Mouse (Mus musculus): Measurements from ENCODE around the gene Olfr133. TPM values are rescaled to one million over a fixed set of nuclear protein-coding genes. Genes with fewer than 3 reads are reported as not detected.
"Not testable (repeated sequence)": the region's sequence is repeated elsewhere in the genome, so short reads cannot be mapped to it uniquely, and the experiment has no call there.

Gene Olfr133
- not detected in 2 replicates for polyA plus RNA-seq (2015; fragmentation: Nextera tagmentation; extraction: Ambion mirVana)

GRCm38 (mm10) chr17:38144981-38145380 lies at the start of gene Olfr133:
TSS of gene Olfr133 (plus strand) at chr17:38145281.
- H3K4me2 ChIP-seq (ENCODE audit: low read depth, low read length): no peak within 1 kb of the TSS
- no peak within 1 kb of the TSS for H3K27ac ChIP-seq (ENCODE audit: low read depth)
- ATAC-seq: no peak
- TF ChIP-seq EP300 (IDR thresholded peaks at IDR 0.05; ENCODE audit: low read depth) (no peak), CTCF (IDR thresholded peaks at IDR 0.05; ENCODE audit: low read depth) (no peak)
- no peaks in the 10 kb centered on the region for H3K4me1 ChIP-seq (ENCODE audit: insufficient read depth)
- no peak for DNase-seq
- H3K27me3 ChIP-seq (ENCODE audit: insufficient read depth, low read length): no peaks in the 10 kb centered on the region
- no peaks in the 10 kb centered on the region; the same call in 1 of the 2 replicates for H3K9me3 ChIP-seq (ENCODE audit: low read length)
- WGBS (ENCODE audit: insufficient replicate concordance): 72% methylated on average over 2 of the region's 2 CpGs
- H3K4me3 ChIP-seq (ENCODE audit: low read depth, low read length): no peak within 1 kb of the TSS
- no peak within 1 kb of the TSS for H3K9ac ChIP-seq (replicated peaks)
- no peaks in the 10 kb centered on the region for H3K36me3 ChIP-seq (replicated peaks; ENCODE audit: insufficient read depth, low read length)

GRCm38 (mm10) chr17:38124199-38124598 lies 20.9 kb upstream of the Olfr133 start:
- H3K4me2 ChIP-seq (ENCODE audit: low read depth, low read length); H3K27me3 ChIP-seq (ENCODE audit: insufficient read depth, low read length); H3K4me3 ChIP-seq (ENCODE audit: low read depth, low read length); H3K36me3 ChIP-seq (replicated peaks; ENCODE audit: insufficient read depth, low read length); H3K9me3 ChIP-seq (ENCODE audit: low read length); DNase-seq; H3K4me1 ChIP-seq (ENCODE audit: insufficient read depth); ATAC-seq; H3K27ac ChIP-seq (ENCODE audit: low read depth); H3K9ac ChIP-seq (replicated peaks): not testable (repeated sequence)
- WGBS (ENCODE audit: insufficient replicate concordance): 69% methylated on average over 1 of the region's 1 CpGs

GRCm38 (mm10) chr17:38125371-38125770 lies 19.7 kb upstream of the Olfr133 start:
- WGBS (ENCODE audit: insufficient replicate concordance): 67% methylated on average over 3 of the region's 3 CpGs
- H3K36me3 ChIP-seq (replicated peaks; ENCODE audit: insufficient read depth, low read length); H3K4me2 ChIP-seq (ENCODE audit: low read depth, low read length); ATAC-seq; H3K4me3 ChIP-seq (ENCODE audit: low read depth, low read length); H3K4me1 ChIP-seq (ENCODE audit: insufficient read depth); H3K9ac ChIP-seq (replicated peaks); H3K9me3 ChIP-seq (ENCODE audit: low read length); DNase-seq; H3K27me3 ChIP-seq (ENCODE audit: insufficient read depth, low read length); H3K27ac ChIP-seq (ENCODE audit: low read depth): not testable (repeated sequence)

GRCm38 (mm10) chr17:38134426-38134825 lies 10.7 kb upstream of the Olfr133 start, which contains the start of gene Olfr132:
TSS of gene Olfr132 (minus strand) at chr17:38134526.
- Histone ChIP-seq H3K4me3 (ENCODE audit: low read depth, low read length) (no peak within 1 kb of the TSS), H3K9ac (replicated peaks) (no peak within 1 kb of the TSS), H3K9me3 (ENCODE audit: low read length) (0 out of 2 replicates have a peak, but pooled peaks cover 2% of the 10 kb centered on the region), H3K36me3 (replicated peaks; ENCODE audit: insufficient read depth, low read length) (no peaks in the 10 kb centered on the region), H3K4me2 (ENCODE audit: low read depth, low read length) (no peak within 1 kb of the TSS), H3K27ac (ENCODE audit: low read depth) (no peak within 1 kb of the TSS), H3K4me1 (ENCODE audit: insufficient read depth) (no peaks in the 10 kb centered on the region), H3K27me3 (ENCODE audit: insufficient read depth, low read length) (no peaks in the 10 kb centered on the region)
- 62% methylated on average over 1 of the region's 1 CpGs for WGBS (ENCODE audit: insufficient replicate concordance)
- DNase-seq (no peak), ATAC-seq (no peak)
- TF ChIP-seq EP300 (IDR thresholded peaks at IDR 0.05; ENCODE audit: low read depth) (no peak), CTCF (IDR thresholded peaks at IDR 0.05; ENCODE audit: low read depth) (no peak)

- WGBS (ENCODE audit: insufficient replicate concordance): 59% methylated on average over 3 of the region's 3 CpGs
- ATAC-seq (no peak), DNase-seq (no peak)
- Histone ChIP-seq H3K36me3 (replicated peaks; ENCODE audit: insufficient read depth, low read length) (no peaks in the 10 kb centered on the region), H3K9ac (replicated peaks) (no peak within 1 kb of the TSS), H3K27ac (ENCODE audit: low read depth) (no peak within 1 kb of the TSS), H3K4me3 (ENCODE audit: low read depth, low read length) (no peak within 1 kb of the TSS), H3K9me3 (ENCODE audit: low read length) (no peaks in the 10 kb centered on the region), H3K4me2 (ENCODE audit: low read depth, low read length) (no peak within 1 kb of the TSS), H3K4me1 (ENCODE audit: insufficient read depth) (no peaks in the 10 kb centered on the region), H3K27me3 (ENCODE audit: insufficient read depth, low read length) (no peaks in the 10 kb centered on the region)
- no peak for TF ChIP-seq CTCF (IDR thresholded peaks at IDR 0.05; ENCODE audit: low read depth)
- TF ChIP-seq EP300 (IDR thresholded peaks at IDR 0.05; ENCODE audit: low read depth): no peak
Observed at GRCm38 (mm10) chr17:38171088-38171487, 26.0 kb downstream of the Olfr133 start, which contains the start of gene Olfr134. TSS of gene Olfr134 (plus strand) at chr17:38171388.

Other genes starting within 250 kb of the Olfr133 start
- gene Olfr127, start 244.8 kb upstream of the Olfr133 start, polyA plus RNA-seq (2015; fragmentation: Nextera tagmentation; extraction: Ambion mirVana): not detected in 2 replicates
- not detected in 2 replicates for gene Olfr128, start 224.7 kb upstream of the Olfr133 start, polyA plus RNA-seq (2015; fragmentation: Nextera tagmentation; extraction: Ambion mirVana)
- gene Olfr761, start 192.2 kb upstream of the Olfr133 start, polyA plus RNA-seq (2015; fragmentation: Nextera tagmentation; extraction: Ambion mirVana): not detected in 2 replicates
- gene Olfr129, start 85.2 kb upstream of the Olfr133 start, polyA plus RNA-seq (2015; fragmentation: Nextera tagmentation; extraction: Ambion mirVana): not detected in 2 replicates
- gene Olfr130, start 81.4 kb upstream of the Olfr133 start, polyA plus RNA-seq (2015; fragmentation: Nextera tagmentation; extraction: Ambion mirVana): not detected in 2 replicates
- not detected in 2 replicates for gene Olfr131, start 56.6 kb upstream of the Olfr133 start, polyA plus RNA-seq (2015; fragmentation: Nextera tagmentation; extraction: Ambion mirVana)
- not detected in 2 replicates for gene Olfr132, start 10.8 kb upstream of the Olfr133 start, polyA plus RNA-seq (2015; fragmentation: Nextera tagmentation; extraction: Ambion mirVana)
- not detected in 2 replicates for gene Olfr134, start 26.1 kb downstream of the Olfr133 start, polyA plus RNA-seq (2015; fragmentation: Nextera tagmentation; extraction: Ambion mirVana)
- gene Olfr135, start 59.1 kb downstream of the Olfr133 start, polyA plus RNA-seq (2015; fragmentation: Nextera tagmentation; extraction: Ambion mirVana): not detected in 2 replicates
- not detected in 2 replicates for gene Olfr138, start 115.8 kb downstream of the Olfr133 start, polyA plus RNA-seq (2015; fragmentation: Nextera tagmentation; extraction: Ambion mirVana)
- not detected in 2 replicates for gene Olfr137, start 162.3 kb downstream of the Olfr133 start, polyA plus RNA-seq (2015; fragmentation: Nextera tagmentation; extraction: Ambion mirVana)
- not detected in 2 replicates for gene Olfr136, start 184.6 kb downstream of the Olfr133 start, polyA plus RNA-seq (2015; fragmentation: Nextera tagmentation; extraction: Ambion mirVana)

Data from liver, postnatal 0 days (tissue).